Mouse (Mus musculus) ovary, postnatal 14 days (tissue): ENCODE data around the gene Krtap22-2.
"Not testable (repeated sequence)": the region's sequence is repeated elsewhere in the genome, so short reads cannot be mapped to it uniquely, and the experiment has no call there.

Source experiments
- DNase-seq: peaks from one replicate; pipeline ENCODE4 v3.0.0; 2022; ENCODE audit warnings: low spot score

The Krtap22-2 gene

DNA sequence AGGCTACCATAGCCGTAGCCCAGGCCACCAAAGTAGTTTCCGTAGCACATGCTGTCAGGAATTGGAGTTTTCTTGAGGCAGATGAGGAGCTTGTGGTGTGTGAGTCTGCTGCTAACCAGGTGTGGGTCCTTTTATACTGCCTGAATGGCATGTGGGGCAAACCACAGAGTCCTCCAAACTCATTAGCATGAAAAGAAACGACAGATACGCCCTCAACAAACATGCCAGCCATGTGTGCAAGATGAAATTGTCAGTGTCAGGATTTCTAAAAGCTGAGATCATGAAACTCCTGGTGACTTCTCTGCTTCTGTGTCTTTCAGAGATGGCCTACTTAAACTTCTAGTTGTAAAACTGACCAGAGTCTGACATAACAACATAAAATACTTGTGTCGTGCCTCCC is at the start of gene Krtap22-2:
TSS of gene Krtap22-2 (minus strand) at position 101 of the 400 bp plus-strand sequence.
- no peak for DNase-seq

DNA sequence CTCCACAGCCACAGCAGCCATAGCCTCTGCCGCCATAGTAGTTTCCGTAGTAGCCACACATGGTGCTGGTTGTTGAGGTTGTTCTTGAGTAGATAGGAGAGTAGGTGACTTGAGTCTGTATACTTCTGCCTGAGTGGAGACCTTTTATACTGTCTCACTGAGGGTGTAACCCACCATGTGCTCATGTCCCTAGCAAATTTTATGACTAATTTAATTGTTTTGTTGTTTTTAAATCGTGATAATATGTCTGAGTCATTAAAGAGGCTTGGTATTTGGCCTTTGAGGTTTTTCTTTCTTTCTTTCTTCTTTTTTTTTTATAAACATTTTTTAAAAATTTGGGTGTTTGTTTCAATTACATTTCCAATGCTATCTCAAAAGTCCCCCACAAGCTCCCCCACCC is 37.2 kb upstream of the Krtap22-2 start, which contains the start of gene Krtap6-5:
TSS of gene Krtap6-5 (minus strand) at position 101 of the 400 bp plus-strand sequence.
- DNase-seq = no peak

DNA sequence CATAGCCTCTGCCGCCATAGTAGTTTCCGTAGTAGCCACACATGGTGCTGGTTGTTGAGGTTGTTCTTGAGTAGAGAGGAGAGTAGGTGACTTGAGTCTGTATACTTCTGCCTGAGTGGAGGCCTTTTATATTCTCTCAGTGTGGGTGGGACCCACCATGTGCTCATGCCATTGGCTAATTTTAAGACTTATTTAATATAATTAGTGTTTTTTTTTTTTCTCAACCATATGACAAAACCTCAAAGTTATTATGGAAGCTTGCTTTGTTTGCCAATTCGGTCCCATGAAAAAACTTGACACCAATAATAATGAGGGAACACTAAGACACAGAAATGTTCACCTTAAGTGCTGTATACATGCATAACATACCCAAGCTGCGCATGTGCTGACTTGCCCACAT is 30.8 kb upstream of the Krtap22-2 start, which contains the start of gene Gm10228:
TSS of gene Gm10228 (minus strand) at position 101 of the 400 bp plus-strand sequence.
- not testable (repeated sequence) for DNase-seq

DNA sequence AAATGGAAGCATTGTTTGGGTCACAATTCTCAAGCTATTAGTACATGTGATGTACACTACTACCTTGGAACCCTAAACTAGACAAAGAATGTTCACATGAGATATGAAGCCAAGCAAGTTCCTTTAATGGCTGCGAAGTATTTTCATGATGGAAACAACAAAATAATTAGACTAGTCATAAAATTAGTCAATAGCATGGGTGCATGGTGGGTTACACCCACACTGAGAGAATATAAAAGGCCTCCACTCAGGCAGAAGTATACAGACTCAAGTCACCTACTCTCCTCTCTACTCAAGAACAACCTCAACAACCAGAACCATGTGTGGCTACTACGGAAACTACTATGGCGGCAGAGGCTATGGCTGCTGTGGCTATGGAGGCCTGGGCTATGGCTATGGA is 20.8 kb upstream of the Krtap22-2 start, which contains the start of gene Krtap6-1:
TSS of gene Krtap6-1 (plus strand) at position 301 of the 400 bp plus-strand sequence.
- DNase-seq = not testable (repeated sequence)

DNA sequence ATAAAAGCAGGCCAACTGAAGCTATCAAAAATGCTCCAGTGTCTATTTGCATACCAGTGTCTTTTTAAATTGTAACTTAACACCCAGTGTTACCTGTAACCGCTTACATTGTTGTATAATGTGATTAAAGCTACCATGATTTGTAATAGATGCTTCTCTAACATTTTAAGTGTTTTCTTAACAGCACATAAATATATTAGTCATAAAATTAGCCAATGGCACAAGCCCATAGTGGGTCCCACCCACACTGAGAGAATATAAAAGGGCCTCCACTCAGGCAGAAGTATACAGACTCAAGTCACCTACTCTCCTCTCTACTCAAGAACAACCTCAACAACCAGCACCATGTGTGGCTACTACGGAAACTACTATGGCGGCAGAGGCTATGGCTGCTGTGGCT is 4.4 kb upstream of the Krtap22-2 start, which contains the start of gene Gm10229:
TSS of gene Gm10229 (plus strand) at position 301 of the 400 bp plus-strand sequence.
- DNase-seq = not testable (repeated sequence)

DNA sequence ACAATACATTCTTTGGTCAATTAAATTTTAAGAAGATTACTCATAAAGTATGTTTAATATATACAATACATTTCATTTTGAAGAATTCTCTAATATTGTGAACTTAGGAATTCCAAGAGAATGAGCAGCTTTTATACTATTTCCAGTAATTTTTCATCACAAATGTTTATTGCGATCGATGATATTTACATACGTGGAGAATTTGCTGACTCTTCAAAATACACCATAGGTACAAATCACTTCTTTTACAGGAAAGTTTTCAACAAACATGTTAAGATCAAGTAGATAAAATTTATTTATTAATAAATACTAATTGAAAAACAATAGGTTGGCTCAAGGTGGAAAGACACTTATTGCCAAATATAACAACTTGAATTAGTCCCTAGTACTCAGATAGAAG is 3.4 kb upstream of the Krtap22-2 start:
- DNase-seq = no peak

DNA sequence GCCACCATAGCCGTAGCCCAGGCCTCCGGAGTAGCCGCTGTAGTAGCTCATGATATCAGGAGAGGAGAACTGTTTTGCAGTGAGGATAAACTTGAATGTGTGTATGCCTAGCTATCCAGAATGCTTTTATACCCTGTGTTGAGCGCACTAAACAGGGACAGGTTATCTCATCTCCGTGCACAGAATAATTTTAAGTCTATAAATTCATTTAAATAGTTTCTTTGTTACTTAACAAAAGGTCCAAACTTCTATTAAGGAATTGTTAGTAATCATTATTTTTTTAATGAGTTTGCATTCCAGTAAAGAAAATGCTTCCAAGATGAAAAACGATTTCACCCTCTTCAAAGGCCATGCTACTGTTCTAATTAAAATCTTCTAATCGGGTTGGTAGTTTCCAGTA is 47.8 kb downstream of the Krtap22-2 start, which contains the start of gene Krtap16-3:
TSS of gene Krtap16-3 (minus strand) at position 101 of the 400 bp plus-strand sequence.
- DNase-seq = no peak
